Mouse (Mus musculus): Measurements from ENCODE around the gene Habp4. TPM values are rescaled to one million over a fixed set of nuclear protein-coding genes. Genes with fewer than 3 reads are reported as not detected.

Habp4 gene
- polyA plus RNA-seq (2012; rRNA removed) = 5.2 and 8.6 TPM in 2 replicates

GRCm38 (mm10) chr13:64161548-64161915 lies at the start of gene Habp4:
Gene Habp4, plus strand, starts transcription at chr13:64161824.

GRCm38 (mm10) chr13:64128858-64129615 lies 32.6 kb upstream of the Habp4 start, which contains the start of gene Slc35d2:
Gene Slc35d2, minus strand, starts transcription at chr13:64129368.

GRCm38 (mm10) chr13:64153083-64153682 lies 8.4 kb upstream of the Habp4 start, which contains the start of gene Zfp367:
Gene Zfp367, minus strand, starts transcription at chr13:64153202.

Other genes with a start within 250 kb of the Habp4 start
- gene Hsd17b3, start 72.6 kb upstream of the Habp4 start, polyA plus RNA-seq (2012; rRNA removed) = 0.17 TPM in 1 of 2 replicates, not detected in the other
- 5.6 and 7.7 TPM in 2 replicates for gene Slc35d2, start 32.5 kb upstream of the Habp4 start, polyA plus RNA-seq (2012; rRNA removed)
- gene Zfp367, start 8.6 kb upstream of the Habp4 start, polyA plus RNA-seq (2012; rRNA removed) = 0.80 and 2.3 TPM in 2 replicates
- 0.51 and 1.7 TPM in 2 replicates for gene Cdc14b, start 113.5 kb downstream of the Habp4 start, polyA plus RNA-seq (2012; rRNA removed)
- gene Aaed1, start 150.9 kb downstream of the Habp4 start, polyA plus RNA-seq (2012; rRNA removed) = 2.3 and 2.5 TPM in 2 replicates
- gene Ctsl, start 209.1 kb downstream of the Habp4 start, polyA plus RNA-seq (2012; rRNA removed) = 25.1 and 25.6 TPM in 2 replicates

Data from stomach, adult 2 months (tissue).